Mouse (Mus musculus) midbrain, embryonic 13.5 days (tissue): ENCODE results near the gene Cenpu. TPM values are rescaled to one million over a fixed set of nuclear protein-coding genes. Genes with fewer than 3 reads are reported as not detected.

Experiments
- ATAC-seq: fragments of 200-750 bp; cut with Nextera tagmentation; 2 replicates; pipeline ENCODE4 v1.8.0; 2017; ENCODE audit warnings: mild to moderate bottlenecking, moderate TSS enrichment, moderate library complexity
- H3K27ac ChIP-seq: fragments of 300-500 bp; sonication (generic); 2 replicates; pipeline ENCODE4 v1.5.1; 2015; ENCODE audit warnings: inconsistent platforms, mild to moderate bottlenecking, moderate library complexity
- H3K27me3 ChIP-seq: fragments of 300-500 bp; sonication (generic); 2 replicates; pipeline ENCODE4 v1.6.1; 2015; ENCODE audit warnings: mild to moderate bottlenecking, inconsistent platforms
- H3K36me3 ChIP-seq: fragments of 300-500 bp; sonication (generic); 2 replicates; pipeline ENCODE4 v1.6.1; 2015; ENCODE audit warnings: mild to moderate bottlenecking, inconsistent platforms
- H3K4me1 ChIP-seq: fragments of 300-500 bp; sonication (generic); replicated peaks from 2 replicates; pipeline ENCODE4 v1.6.1; 2015; ENCODE audit warnings: inconsistent platforms
- H3K4me2 ChIP-seq: fragments of 300-500 bp; sonication (generic); replicated peaks from 2 replicates; pipeline ENCODE4 v1.6.1; 2015; ENCODE audit warnings: moderate library complexity, mild to moderate bottlenecking, inconsistent platforms
- H3K4me3 ChIP-seq: fragments of 300-500 bp; sonication (generic); replicated peaks from 2 replicates; pipeline ENCODE4 v1.5.1; 2015; ENCODE audit warnings: mild to moderate bottlenecking, inconsistent platforms
- H3K9ac ChIP-seq: fragments of 300-500 bp; sonication (generic); replicated peaks from 2 replicates; pipeline ENCODE4 v1.6.1; 2015; ENCODE audit warnings: mild to moderate bottlenecking, inconsistent platforms
- H3K9me3 ChIP-seq: fragments of 300-500 bp; sonication (generic); 2 replicates; pipeline ENCODE4 v1.6.1; 2016; ENCODE audit warnings: mild to moderate bottlenecking, inconsistent platforms
- WGBS: fragments of 180-500 bp; shearing (Covaris S2); methylation state at CpG from one replicate; pipeline ENCODE4 v1.1.7; 2015; 5-methylcytosine and 5-hydroxymethylcytosine counted together
- polyA plus RNA-seq: library from polyadenylated mRNA; unstranded; fragments of >200 nt; fragmentation: Nextera tagmentation; extraction: Ambion mirVana; gene quantifications from 2 replicates; pipeline ENCODE4 v1.2.1, GENCODE M21; 2015

Gene Cenpu
- polyA plus RNA-seq, result 13.6 and 13.8 TPM in 2 replicates

- under 1% methylated on average over 50 of the region's 50 CpGs for WGBS
- peak within 1 kb of the TSS; percentile 58 for H3K4me3 ChIP-seq
These were observed at the start of gene Cenpu for GRCm38 (mm10) chr8:46551615-46552440. Gene Cenpu, plus strand, starts transcription at chr8:46552028.

GRCm38 (mm10) chr8:46502333-46503071 is 49.3 kb upstream of the Cenpu start:
- 19% methylated on average over 19 of the region's 19 CpGs for WGBS
- 0 out of 2 replicates have a peak, but pooled peaks have one; percentile 21 for ATAC-seq
- H3K4me1 ChIP-seq, result peaks cover 11% of the 10 kb centered on the region
- H3K4me3 ChIP-seq, result peak overlapping the region; percentile 38
- peak overlapping the region; percentile 34 for H3K9ac ChIP-seq
- H3K4me2 ChIP-seq, result peak overlapping the region; percentile 50
- no peak overlapping the region for H3K27ac ChIP-seq
- no peaks in the 10 kb centered on the region for H3K27me3 ChIP-seq
- no peaks in the 10 kb centered on the region for H3K36me3 ChIP-seq
- no peaks in the 10 kb centered on the region for H3K9me3 ChIP-seq

More at GRCm38 (mm10) chr8:46551615-46552440, at the start of gene Cenpu:
- Histone ChIP-seq H3K27me3 (no peaks in the 10 kb centered on the region), H3K4me2 (peak within 1 kb of the TSS; percentile 70), H3K9me3 (no peaks in the 10 kb centered on the region), H3K9ac (peak within 1 kb of the TSS; percentile 62), H3K36me3 (no peaks in the 10 kb centered on the region), H3K27ac (peak within 1 kb of the TSS; percentile 84), H3K4me1 (peaks cover 13% of the 10 kb centered on the region)
- peak; percentile 100 for ATAC-seq

GRCm38 (mm10) chr8:46503072-46503695 is 48.6 kb upstream of the Cenpu start:
- peak overlapping the region; percentile 34 for H3K9ac ChIP-seq

GRCm38 (mm10) chr8:46504196-46504595 is 47.6 kb upstream of the Cenpu start:
- H3K9me3 ChIP-seq, result no peaks in the 10 kb centered on the region
- no peak overlapping the region for H3K4me3 ChIP-seq
- no peak overlapping the region for H3K27ac ChIP-seq
- H3K36me3 ChIP-seq, result no peaks in the 10 kb centered on the region
- H3K27me3 ChIP-seq, result no peaks in the 10 kb centered on the region
- H3K4me1 ChIP-seq, result peaks cover 10% of the 10 kb centered on the region
- no peak overlapping the region for H3K4me2 ChIP-seq
- no peak overlapping the region for H3K9ac ChIP-seq
- no peak for ATAC-seq
- WGBS, result 74% methylated on average over 3 of the region's 3 CpGs

More at GRCm38 (mm10) chr8:46503072-46503695, 48.6 kb upstream of the Cenpu start:
- no peak overlapping the region for H3K27ac ChIP-seq
- peak overlapping the region; percentile 38 for H3K4me3 ChIP-seq
- no peaks in the 10 kb centered on the region for H3K9me3 ChIP-seq
- H3K4me1 ChIP-seq, result peaks cover 11% of the 10 kb centered on the region
- H3K4me2 ChIP-seq, result peak overlapping the region; percentile 50
- ATAC-seq, result peak; percentile 24; the same call in 1 of the 2 replicates
- 85% methylated on average over 11 of the region's 12 CpGs for whole genome bisulfite sequencing
- no peaks in the 10 kb centered on the region for H3K27me3 ChIP-seq
- H3K36me3 ChIP-seq, result no peaks in the 10 kb centered on the region

- WGBS, result 86% methylated on average over 14 of the region's 14 CpGs
- H3K9me3 ChIP-seq, result no peaks in the 10 kb centered on the region
- ATAC-seq, result no peak
- H3K4me1 ChIP-seq, result no peaks in the 10 kb centered on the region
- H3K27me3 ChIP-seq, result no peaks in the 10 kb centered on the region
- H3K27ac ChIP-seq, result no peak overlapping the region
- H3K36me3 ChIP-seq, result no peaks in the 10 kb centered on the region; the same call in 1 of the 2 replicates
- no peak overlapping the region for H3K4me2 ChIP-seq
- H3K4me3 ChIP-seq, result no peak overlapping the region
- H3K9ac ChIP-seq, result no peak overlapping the region
These were observed 43.1 kb upstream of the Cenpu start for GRCm38 (mm10) chr8:46508488-46509395.

- Histone ChIP-seq H3K4me3 (no peak overlapping the region), H3K36me3 (no peaks in the 10 kb centered on the region; the same call in 1 of the 2 replicates), H3K27me3 (no peaks in the 10 kb centered on the region), H3K27ac (no peak overlapping the region), H3K4me2 (no peak overlapping the region), H3K9ac (no peak overlapping the region), H3K9me3 (no peaks in the 10 kb centered on the region), H3K4me1 (no peaks in the 10 kb centered on the region)
- WGBS, result 85% methylated on average over 3 of the region's 3 CpGs
- ATAC-seq, result no peak
These were observed 42.4 kb upstream of the Cenpu start for GRCm38 (mm10) chr8:46509474-46509873.

GRCm38 (mm10) chr8:46511336-46511735 is 40.5 kb upstream of the Cenpu start:
- no peak for ATAC-seq
- Histone ChIP-seq H3K36me3 (no peaks in the 10 kb centered on the region; the same call in 1 of the 2 replicates), H3K27ac (no peak overlapping the region), H3K4me3 (no peak overlapping the region), H3K9me3 (no peaks in the 10 kb centered on the region), H3K4me2 (no peak overlapping the region), H3K4me1 (no peaks in the 10 kb centered on the region), H3K9ac (no peak overlapping the region), H3K27me3 (no peaks in the 10 kb centered on the region)
- 77% methylated on average over 9 of the region's 9 CpGs for WGBS

- H3K4me3 ChIP-seq, result no peak overlapping the region
- no peaks in the 10 kb centered on the region for H3K9me3 ChIP-seq
- H3K27ac ChIP-seq, result no peak overlapping the region
- no peak for ATAC-seq
- WGBS, result 81% methylated on average over 8 of the region's 8 CpGs
- H3K36me3 ChIP-seq, result no peaks in the 10 kb centered on the region; the same call in 1 of the 2 replicates
- no peaks in the 10 kb centered on the region for H3K27me3 ChIP-seq
- H3K9ac ChIP-seq, result no peak overlapping the region
- H3K4me1 ChIP-seq, result no peaks in the 10 kb centered on the region
- H3K4me2 ChIP-seq, result no peak overlapping the region
These were observed 39.3 kb upstream of the Cenpu start for GRCm38 (mm10) chr8:46512538-46512937.

- no peaks in the 10 kb centered on the region for H3K27me3 ChIP-seq
- H3K27ac ChIP-seq, result no peak overlapping the region
- H3K9me3 ChIP-seq, result no peaks in the 10 kb centered on the region
- H3K4me1 ChIP-seq, result no peaks in the 10 kb centered on the region
- no peak overlapping the region for H3K9ac ChIP-seq
- ATAC-seq, result no peak
- WGBS, result 90% methylated on average over 1 of the region's 1 CpGs
- no peak overlapping the region for H3K4me2 ChIP-seq
- H3K36me3 ChIP-seq, result no peaks in the 10 kb centered on the region; the same call in 1 of the 2 replicates
- no peak overlapping the region for H3K4me3 ChIP-seq
These were observed 37.8 kb upstream of the Cenpu start for GRCm38 (mm10) chr8:46514027-46514426.

GRCm38 (mm10) chr8:46520667-46521066 is 31.2 kb upstream of the Cenpu start:
- Histone ChIP-seq H3K36me3 (peaks cover 3% of the 10 kb centered on the region; the same call in 1 of the 2 replicates), H3K9ac (no peak overlapping the region), H3K4me2 (no peak overlapping the region), H3K4me3 (no peak overlapping the region), H3K9me3 (no peaks in the 10 kb centered on the region), H3K27ac (no peak overlapping the region), H3K4me1 (no peaks in the 10 kb centered on the region), H3K27me3 (no peaks in the 10 kb centered on the region)
- 93% methylated on average over 6 of the region's 6 CpGs for WGBS
- ATAC-seq, result no peak

- Histone ChIP-seq H3K27ac (no peak overlapping the region), H3K4me1 (peaks cover 4% of the 10 kb centered on the region; the same call in 1 of the 2 replicates), H3K4me3 (no peak overlapping the region), H3K36me3 (no peaks in the 10 kb centered on the region; the same call in none of the 2 replicates), H3K27me3 (no peaks in the 10 kb centered on the region), H3K9me3 (no peaks in the 10 kb centered on the region), H3K4me2 (no peak overlapping the region), H3K9ac (no peak overlapping the region)
- 88% methylated on average over 8 of the region's 8 CpGs for WGBS
- no peak for ATAC-seq
These were observed 25.7 kb upstream of the Cenpu start for GRCm38 (mm10) chr8:46526098-46526497.
